Mouse (Mus musculus) ES-E14 (cell line): ENCODE measurements around the gene Borcs6. TPM values are rescaled to one million over a fixed set of nuclear protein-coding genes. Genes with fewer than 3 reads are reported as not detected.

Experiments
- DNase-seq: peaks from one replicate; pipeline ENCODE4 v3.0.0-alpha.2; 2013; ENCODE audit warnings: low read depth, low spot score
- H3K27ac ChIP-seq: 2 replicates; pipeline ENCODE4 v1.5.1; 2012; ENCODE audit warnings: low read depth, mild to moderate bottlenecking, low read length, moderate library complexity, mixed read lengths; ENCODE audit not compliant: poor library complexity, insufficient read depth, severe bottlenecking
- H3K36me3 ChIP-seq: 2 replicates; pipeline ENCODE4 v1.6.1; 2012; ENCODE audit warnings: mild to moderate bottlenecking, low read length, moderate library complexity, mixed read lengths; ENCODE audit not compliant: control insufficient read depth, poor library complexity, insufficient read depth, severe bottlenecking
- H3K4me1 ChIP-seq, 2 experiments: fragments of 150-350 bp in 1 of 2; sonication (generic) in 1 of 2; 2 replicates each; pipeline ENCODE4 v1.6.1; 2012; ENCODE audit warnings: low read length in 2 of 2, mild to moderate bottlenecking in 1 of 2, mixed read lengths in 1 of 2; ENCODE audit not compliant: control insufficient read depth in 2 of 2, insufficient read depth in 2 of 2, poor library complexity in 1 of 2
- H3K4me3 ChIP-seq, 2 experiments: fragments of 150-350 bp in 1 of 2; sonication (generic) in 1 of 2; 2 replicates each; pipeline ENCODE4 v1.5.1; 2012; ENCODE audit warnings: low read length in 2 of 2, low read depth in 1 of 2, mild to moderate bottlenecking in 1 of 2, mixed read lengths in 1 of 2; ENCODE audit not compliant: insufficient read depth in 1 of 2, poor library complexity in 1 of 2, severe bottlenecking in 1 of 2
- H3K9ac ChIP-seq: 2 replicates; pipeline ENCODE4 v1.6.1; 2012; ENCODE audit warnings: low read depth, mild to moderate bottlenecking, low read length, mixed read lengths; ENCODE audit not compliant: poor library complexity, insufficient read depth, severe bottlenecking
- H3K9me3 ChIP-seq: fragments of 150-350 bp; sonication (generic); 2 replicates; pipeline ENCODE4 v1.6.1; 2012; ENCODE audit warnings: low read depth, mild to moderate bottlenecking, low read length; ENCODE audit not compliant: control insufficient read depth, insufficient read depth
- CHD2 ChIP-seq: IDR thresholded peaks from 2 replicates; pipeline ENCODE4 v1.6.1; 2014; ENCODE audit warnings: mild to moderate bottlenecking, low read depth, low read length, inconsistent platforms
- HCFC1 ChIP-seq: IDR thresholded peaks from 2 replicates; pipeline ENCODE4 v1.6.1; 2012; ENCODE audit warnings: low read length, inconsistent platforms, borderline replicate concordance; ENCODE audit not compliant: insufficient read depth
- MAFK ChIP-seq: IDR thresholded peaks from 2 replicates; pipeline ENCODE4 v1.6.1; 2014; ENCODE audit warnings: mild to moderate bottlenecking, low read depth, low read length, inconsistent platforms; ENCODE audit not compliant: insufficient read depth
- ZC3H11A ChIP-seq: IDR thresholded peaks from 2 replicates; pipeline ENCODE4 v1.6.1; 2012; ENCODE audit warnings: low read depth, mild to moderate bottlenecking, inconsistent platforms, low read length, borderline replicate concordance
- ZNF384 ChIP-seq: IDR thresholded peaks from 2 replicates; pipeline ENCODE4 v1.6.1; 2012; ENCODE audit warnings: low read depth, low read length, inconsistent platforms
- in situ Hi-C, 2 experiments: fragments of 600-800 bp; cut with MboI; formaldehyde crosslinking; loops; one replicate each; pipeline ENCODE4 v1.15.1; 2025; ENCODE audit warnings: low sequenced_read_pairs in 2 of 2, inconsistent platforms in 1 of 2; ENCODE audit not compliant: unreplicated experiment in 2 of 2
- total RNA-seq: library from RNA; depleted of rRNA; stranded (reverse); fragments of 300-350 nt; gene quantifications from 2 replicates; pipeline ENCODE4 v1.2.3, GENCODE M21; 2012

Borcs6 gene
- total RNA-seq, 1 experiment = 6.2 TPM

GRCm38 (mm10) chr11:69036486-69037230, 22.9 kb upstream of the Borcs6 start:
- H3K27ac ChIP-seq = peak overlapping the region; percentile 59
- TF ChIP-seq ZC3H11A = no peak
- TF ChIP-seq MAFK = peak; percentile 90
- no peak for DNase-seq
- H3K4me3 ChIP-seq = peak overlapping the region; percentile 71 to 88
- peaks cover 1 to 20% of the 10 kb centered on the region in 2 experiments; a peak in 2 of 4 replicates for H3K4me1 ChIP-seq
- H3K9ac ChIP-seq = peak overlapping the region; percentile 81
- H3K36me3 ChIP-seq = peaks cover 25% of the 10 kb centered on the region
- in situ Hi-C loops = no loop called here
- H3K9me3 ChIP-seq = no peaks in the 10 kb centered on the region

- TF ChIP-seq MAFK = peak; percentile 91
- no peak for TF ChIP-seq ZNF384
- no peak for TF ChIP-seq HCFC1
- TF ChIP-seq ZC3H11A = no peak
- H3K9ac ChIP-seq = peak overlapping the region; percentile 81
- peaks cover 25% of the 10 kb centered on the region for H3K36me3 ChIP-seq
- no peaks in the 10 kb centered on the region for H3K9me3 ChIP-seq
- peak overlapping the region; percentile 59 for H3K27ac ChIP-seq
- H3K4me3 ChIP-seq = peak overlapping the region; percentile 71 to 88
- peaks cover 1 to 20% of the 10 kb centered on the region in 2 experiments; a peak in 2 of 4 replicates for H3K4me1 ChIP-seq
- DNase-seq = peak; percentile 75
- in situ Hi-C loops = no loop called here
Observed at GRCm38 (mm10) chr11:69037231-69038061, 22.1 kb upstream of the Borcs6 start.

GRCm38 (mm10) chr11:69038173-69038572, 21.3 kb upstream of the Borcs6 start:
- no peak for DNase-seq
- no peaks in the 10 kb centered on the region for H3K9me3 ChIP-seq
- TF ChIP-seq HCFC1 (no peak), MAFK (no peak), ZC3H11A (no peak), CHD2 (no peak), ZNF384 (no peak)
- no peak overlapping the region for H3K4me3 ChIP-seq
- no peak overlapping the region for H3K9ac ChIP-seq
- peaks cover 1 to 20% of the 10 kb centered on the region in 2 experiments; a peak in 2 of 4 replicates for H3K4me1 ChIP-seq
- H3K36me3 ChIP-seq = peaks cover 23% of the 10 kb centered on the region
- in situ Hi-C loops = no loop called here
- no peak overlapping the region for H3K27ac ChIP-seq

- peak within 1 kb of the TSS; percentile 63 for H3K27ac ChIP-seq
- peaks cover 0 to 9% of the 10 kb centered on the region in 2 experiments; a peak in 3 of 4 replicates for H3K4me1 ChIP-seq
- H3K36me3 ChIP-seq = peaks cover 26% of the 10 kb centered on the region
- H3K9ac ChIP-seq = peak within 1 kb of the TSS; percentile 89
- TF ChIP-seq CHD2 (peak; percentile 62; the same call in 1 of the 2 replicates), HCFC1 (peak; percentile 48; the same call in 1 of the 2 replicates), ZNF384 (no peak), ZC3H11A (no peak), MAFK (no peak)
- in situ Hi-C loops = no loop called here
- peak within 1 kb of the TSS; percentile 82 to 84 for H3K4me3 ChIP-seq
- no peaks in the 10 kb centered on the region for H3K9me3 ChIP-seq
- DNase-seq = peak; percentile 75
Observed at GRCm38 (mm10) chr11:69045531-69046394, 13.8 kb upstream of the Borcs6 start, which contains the start of gene Aurkb. Aurkb (plus strand) TSS chr11:69045647.
